Mouse (Mus musculus) intestine, embryonic 16.5 days (tissue): ENCODE results near the gene Birc7. TPM values are rescaled to one million over a fixed set of nuclear protein-coding genes. Genes with fewer than 3 reads are reported as not detected.
A peak's percentile ranks its signal among the peaks of the same experiment; 100 is the strongest.

Experiments
- ATAC-seq: fragments of 200-750 bp; cut with Nextera tagmentation; 2 replicates; pipeline ENCODE4 v1.8.0; 2017; ENCODE audit warnings: moderate TSS enrichment, moderate library complexity
- H3K27ac ChIP-seq: fragments of 300-500 bp; sonication (generic); 2 replicates; pipeline ENCODE4 v1.5.1; 2014; ENCODE audit warnings: mild to moderate bottlenecking, low read length
- H3K27me3 ChIP-seq: fragments of 300-500 bp; sonication (generic); replicated peaks from 2 replicates; pipeline ENCODE4 v1.6.1; 2014; ENCODE audit warnings: low read length, control low read depth, mixed read lengths; ENCODE audit not compliant: control insufficient read depth, insufficient read depth
- H3K36me3 ChIP-seq: fragments of 300-500 bp; sonication (generic); 2 replicates; pipeline ENCODE4 v1.6.1; 2014; ENCODE audit warnings: low read length, control low read depth; ENCODE audit not compliant: control insufficient read depth, insufficient read depth
- H3K4me1 ChIP-seq: fragments of 300-500 bp; sonication (generic); 2 replicates; pipeline ENCODE4 v1.6.1; 2014; ENCODE audit warnings: low read length, control low read depth, mixed read lengths; ENCODE audit not compliant: control insufficient read depth, insufficient read depth
- H3K4me2 ChIP-seq: fragments of 300-500 bp; sonication (generic); 2 replicates; pipeline ENCODE4 v1.6.1; 2014; ENCODE audit warnings: low read depth, low read length, control low read depth
- H3K4me3 ChIP-seq: fragments of 300-500 bp; sonication (generic); 2 replicates; pipeline ENCODE4 v1.5.1; 2014; ENCODE audit warnings: mild to moderate bottlenecking, low read length
- H3K9ac ChIP-seq: fragments of 300-500 bp; sonication (generic); 2 replicates; pipeline ENCODE4 v1.6.1; 2014; ENCODE audit warnings: low read depth, low read length
- H3K9me3 ChIP-seq: fragments of 300-500 bp; sonication (generic); 2 replicates; pipeline ENCODE4 v1.6.1; 2016; ENCODE audit warnings: low read length, control low read depth; ENCODE audit not compliant: control insufficient read depth
- WGBS: fragments of 180-500 bp; shearing (Covaris S2); extraction: QIAGEN DNeasy Blood & Tissue Kit; methylation state at CpG from one replicate; pipeline ENCODE4 v1.1.7; 2014; 5-methylcytosine and 5-hydroxymethylcytosine counted together
- polyA plus RNA-seq: library from polyadenylated mRNA; unstranded; fragments of >200 nt; fragmentation: Nextera tagmentation; extraction: Ambion mirVana; gene quantifications from 2 replicates; pipeline ENCODE4 v1.2.1, GENCODE M21; 2015

The Birc7 gene
- polyA plus RNA-seq, 1 experiment from 2014 or later, result 0.09 TPM

DNA sequence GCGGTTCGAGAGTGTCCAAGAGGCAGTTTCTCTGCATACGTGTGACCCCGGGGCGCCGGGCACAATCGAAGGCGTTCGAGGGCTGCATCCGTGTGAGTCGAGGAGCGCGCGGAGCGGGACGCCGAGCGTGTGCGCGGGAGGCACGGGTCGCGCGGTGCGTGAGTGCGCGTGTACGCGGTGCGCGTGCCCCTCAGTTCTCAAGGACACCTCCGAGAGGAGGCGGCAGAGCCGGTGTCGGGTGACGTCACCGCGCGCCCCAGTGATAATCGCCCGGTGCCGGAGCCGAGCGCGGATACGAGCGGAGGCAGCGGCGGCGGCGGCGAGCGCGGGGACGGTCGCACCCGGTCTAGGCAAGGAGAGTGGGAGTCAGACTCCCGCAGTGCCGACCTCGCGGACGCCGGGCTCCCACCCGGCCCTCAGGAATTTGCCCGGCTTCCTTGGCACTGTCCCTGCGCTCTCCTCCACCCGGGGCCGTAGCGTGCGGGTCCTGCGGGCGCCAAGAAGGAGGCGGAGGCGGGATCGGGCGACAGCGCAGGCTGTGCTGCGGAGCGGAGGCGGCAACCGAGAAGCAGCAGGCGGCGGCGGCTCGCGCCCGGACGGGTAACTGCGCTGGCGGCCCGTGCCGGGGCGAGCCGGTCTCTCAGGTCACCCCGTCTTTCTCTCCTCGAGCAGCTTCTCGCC lies 35.8 kb upstream of the Birc7 start:
- under 1% methylated on average over 97 of the region's 97 CpGs for WGBS
- H3K36me3 ChIP-seq, result no peaks in the 10 kb centered on the region
- no peak overlapping the region for H3K27ac ChIP-seq
- H3K9ac ChIP-seq, result 0 out of 2 replicates have a peak overlapping the region, but pooled peaks have one; percentile 7
- H3K27me3 ChIP-seq, result peaks cover 82% of the 10 kb centered on the region
- H3K9me3 ChIP-seq, result no peaks in the 10 kb centered on the region
- H3K4me2 ChIP-seq, result peak overlapping the region; percentile 78
- H3K4me1 ChIP-seq, result peaks cover 22% of the 10 kb centered on the region
- H3K4me3 ChIP-seq, result peak overlapping the region; percentile 51
- no peak for ATAC-seq

DNA sequence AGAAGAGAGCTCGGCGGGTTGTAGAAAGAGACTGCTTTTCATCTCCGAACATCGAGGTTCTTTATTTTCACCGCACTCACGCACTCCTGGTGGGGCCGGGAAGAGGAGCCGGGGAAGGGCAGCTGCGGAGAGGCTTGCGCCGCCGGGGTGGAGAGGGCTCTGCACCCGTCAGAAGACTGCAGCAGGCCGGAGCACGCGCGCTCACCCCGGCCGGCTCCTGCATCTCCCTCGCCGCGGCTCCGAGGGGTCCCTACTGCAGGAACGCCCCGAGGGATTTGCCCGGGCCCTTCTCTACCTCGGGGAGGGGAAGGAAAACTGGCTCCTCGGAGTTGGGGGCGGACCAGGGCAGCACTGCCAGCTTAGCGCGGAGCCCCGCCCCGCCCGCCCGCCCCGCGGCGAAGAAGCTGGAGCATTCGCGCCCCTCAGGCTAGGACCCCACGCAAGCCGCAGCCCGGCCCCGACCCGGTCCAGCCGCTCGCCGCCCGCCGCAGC lies 35.2 kb upstream of the Birc7 start:
- H3K4me3 ChIP-seq, result peak overlapping the region; percentile 51
- peak overlapping the region; percentile 78 for H3K4me2 ChIP-seq
- no peaks in the 10 kb centered on the region for H3K9me3 ChIP-seq
- ATAC-seq, result 0 out of 2 replicates have a peak, but pooled peaks have one; percentile 3
- H3K4me1 ChIP-seq, result peaks cover 22% of the 10 kb centered on the region
- peak overlapping the region; percentile 7; the same call in 1 of the 2 replicates for H3K9ac ChIP-seq
- peaks cover 76% of the 10 kb centered on the region for H3K27me3 ChIP-seq
- no peak overlapping the region for H3K27ac ChIP-seq
- WGBS, result under 1% methylated on average over 43 of the region's 50 CpGs
- H3K36me3 ChIP-seq, result no peaks in the 10 kb centered on the region

DNA sequence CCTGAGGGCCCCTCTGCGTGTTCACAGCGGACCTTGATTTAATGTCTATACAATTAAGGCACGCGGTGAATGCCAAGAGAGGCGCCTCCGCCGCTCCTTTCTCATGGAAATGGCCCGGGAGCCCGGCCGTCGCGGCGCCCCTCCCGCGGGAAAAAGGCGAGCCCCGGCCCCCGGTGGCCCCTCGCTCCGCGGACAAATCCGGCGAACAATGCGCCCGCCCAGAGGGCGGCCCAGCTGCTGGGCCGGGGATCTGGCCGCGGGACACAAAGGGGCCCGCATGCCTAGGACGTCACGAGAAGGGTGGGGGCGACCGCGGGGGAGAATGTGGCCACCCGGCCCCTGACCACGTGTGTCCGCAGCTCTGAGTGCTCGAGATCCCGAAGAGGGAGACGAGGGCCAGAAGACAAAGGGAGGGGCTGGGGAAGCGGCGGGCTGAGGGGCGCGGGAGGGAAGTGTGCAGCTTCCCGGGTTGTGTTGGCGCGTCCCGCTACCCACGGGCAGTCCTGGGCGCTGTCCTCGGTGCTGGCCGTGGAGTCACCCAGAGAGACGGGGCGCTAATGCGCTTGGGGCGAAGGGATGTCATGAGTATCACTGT lies 34.7 kb upstream of the Birc7 start:
- ATAC-seq, result peak; percentile 64
- H3K9ac ChIP-seq, result no peak overlapping the region
- H3K9me3 ChIP-seq, result no peaks in the 10 kb centered on the region
- under 1% methylated on average over 57 of the region's 57 CpGs for WGBS
- H3K4me1 ChIP-seq, result peaks cover 22% of the 10 kb centered on the region
- H3K27ac ChIP-seq, result no peak overlapping the region
- H3K4me2 ChIP-seq, result peak overlapping the region; percentile 78
- peaks cover 71% of the 10 kb centered on the region for H3K27me3 ChIP-seq
- peak overlapping the region; percentile 51 for H3K4me3 ChIP-seq
- no peaks in the 10 kb centered on the region for H3K36me3 ChIP-seq

DNA sequence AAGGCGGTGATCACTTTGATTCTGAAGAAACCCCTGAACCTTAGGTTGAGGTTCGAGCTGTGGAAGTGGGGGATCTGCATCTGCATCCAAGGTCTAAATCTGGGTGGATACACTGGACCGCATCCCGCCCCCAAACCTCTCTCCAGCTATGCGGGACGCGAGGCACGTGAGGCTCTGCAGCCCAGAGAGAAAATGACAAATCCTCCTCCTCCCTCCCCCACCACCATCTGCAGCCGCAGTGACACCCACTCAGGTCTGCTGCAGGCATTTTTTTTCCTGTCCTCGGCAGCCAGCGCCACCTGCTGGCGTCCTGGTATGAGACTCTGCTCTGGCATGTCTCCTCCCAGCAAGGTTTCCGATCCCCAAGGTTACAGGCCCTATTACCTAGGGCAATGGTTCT lies 34.1 kb upstream of the Birc7 start:
- Histone ChIP-seq H3K27ac (no peak overlapping the region), H3K4me2 (peak overlapping the region; percentile 78; the same call in 1 of the 2 replicates), H3K9ac (no peak overlapping the region), H3K27me3 (peaks cover 65% of the 10 kb centered on the region), H3K9me3 (no peaks in the 10 kb centered on the region), H3K4me3 (peak overlapping the region; percentile 51), H3K36me3 (no peaks in the 10 kb centered on the region), H3K4me1 (peaks cover 22% of the 10 kb centered on the region)
- 1% methylated on average over 13 of the region's 13 CpGs for WGBS
- ATAC-seq, result peak; percentile 57

DNA sequence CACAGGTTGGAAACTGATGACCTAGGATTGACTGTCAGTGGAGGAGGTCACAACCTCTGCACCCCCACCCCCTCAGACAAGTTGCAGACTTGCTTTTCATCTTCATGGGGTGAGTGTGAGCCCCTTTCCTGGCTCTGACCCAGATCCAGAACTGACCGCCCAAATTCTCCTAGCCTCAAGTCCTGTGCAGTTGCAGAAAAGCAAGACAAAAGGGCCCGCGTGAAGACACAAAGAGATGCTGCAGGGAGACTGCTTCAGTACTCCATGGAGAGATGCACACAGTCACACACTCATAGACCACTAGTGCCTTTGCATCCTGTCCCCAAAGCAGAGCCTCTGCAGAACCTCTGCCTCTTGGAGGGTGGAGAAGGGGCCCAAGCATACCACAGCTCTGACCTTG lies 33.5 kb upstream of the Birc7 start:
- Histone ChIP-seq H3K4me3 (no peak overlapping the region), H3K9me3 (no peaks in the 10 kb centered on the region), H3K4me1 (peaks cover 22% of the 10 kb centered on the region), H3K9ac (no peak overlapping the region), H3K36me3 (no peaks in the 10 kb centered on the region), H3K27ac (no peak overlapping the region), H3K4me2 (no peak overlapping the region), H3K27me3 (peaks cover 59% of the 10 kb centered on the region)
- WGBS, result 70% methylated on average over 3 of the region's 3 CpGs
- no peak for ATAC-seq

DNA sequence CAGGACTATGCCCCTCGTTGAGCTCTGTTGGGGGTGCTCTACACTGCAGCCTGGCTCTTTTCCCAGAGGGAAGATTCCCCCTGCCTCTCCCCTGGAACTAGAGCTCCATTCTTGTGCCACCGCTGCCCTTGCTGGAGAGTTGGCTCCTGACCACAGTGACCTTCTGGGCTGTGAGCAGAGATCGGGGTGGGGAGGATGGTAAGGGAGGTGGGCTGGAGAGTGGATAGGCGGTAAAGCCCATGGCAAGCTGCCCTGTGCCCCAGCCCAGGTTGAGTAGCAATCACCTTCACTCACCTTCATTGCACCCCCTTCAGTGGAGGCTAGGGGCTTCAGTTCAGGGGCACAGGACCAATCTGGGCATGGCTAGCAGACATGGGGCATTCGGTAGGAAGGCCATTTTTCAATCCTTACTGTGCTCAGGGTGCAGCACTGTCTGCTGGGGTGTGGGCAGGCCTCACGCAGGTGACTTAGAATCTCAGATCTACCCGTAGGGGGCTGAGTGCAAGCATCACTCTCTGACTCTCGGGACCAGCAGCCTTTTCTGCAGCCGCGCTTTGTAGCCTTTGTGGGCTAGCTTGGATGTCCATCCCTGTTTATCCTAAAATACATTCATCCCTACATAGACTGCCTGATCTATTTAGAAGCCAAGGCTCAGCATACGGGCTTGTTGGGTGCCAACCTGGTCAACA lies 32.8 kb upstream of the Birc7 start:
- no peak overlapping the region for H3K4me2 ChIP-seq
- ATAC-seq, result no peak
- no peaks in the 10 kb centered on the region for H3K36me3 ChIP-seq
- no peak overlapping the region for H3K9ac ChIP-seq
- 71% methylated on average over 11 of the region's 11 CpGs for WGBS
- peaks cover 52% of the 10 kb centered on the region for H3K27me3 ChIP-seq
- H3K4me3 ChIP-seq, result no peak overlapping the region
- H3K9me3 ChIP-seq, result no peaks in the 10 kb centered on the region
- H3K4me1 ChIP-seq, result peaks cover 22% of the 10 kb centered on the region
- no peak overlapping the region for H3K27ac ChIP-seq

DNA sequence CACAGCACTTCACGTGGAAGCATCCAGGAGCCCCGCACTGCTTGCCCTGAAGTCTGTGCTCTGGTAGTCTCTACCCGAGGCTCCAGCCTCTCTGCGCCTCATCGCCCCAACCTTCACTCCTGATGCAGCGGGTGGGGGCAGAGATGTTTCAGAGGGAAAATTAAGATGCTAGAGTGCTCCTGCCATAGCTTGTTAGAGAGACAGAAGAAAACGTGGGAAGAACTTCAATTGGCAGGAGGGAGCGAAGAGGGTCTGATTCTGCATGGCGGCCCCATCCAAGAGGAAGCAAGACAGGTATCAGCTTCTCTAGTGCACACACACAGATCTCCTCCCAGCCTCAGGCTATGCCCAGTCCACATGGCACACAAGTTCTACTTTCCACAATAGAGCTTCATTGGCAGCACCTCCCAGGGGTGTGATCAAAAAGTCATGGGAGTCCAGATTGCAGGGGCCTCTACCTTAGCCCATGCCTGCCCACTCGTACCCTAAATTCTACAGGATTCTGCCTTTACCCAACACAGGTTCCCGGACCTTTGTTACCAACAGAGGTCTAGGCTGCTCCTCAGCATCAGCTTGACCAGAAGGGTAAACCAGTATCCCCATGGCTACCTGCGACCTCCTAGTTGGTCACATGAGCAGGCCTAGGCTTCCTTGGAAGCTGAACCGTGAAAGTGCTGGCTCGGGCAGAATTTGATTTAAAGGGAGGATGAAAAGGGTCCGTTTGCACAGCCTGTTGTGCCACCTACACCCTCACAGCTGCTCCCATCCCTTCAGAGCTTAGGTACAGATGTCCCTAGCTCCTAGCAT lies 31.8 kb upstream of the Birc7 start:
- Histone ChIP-seq H3K9ac (no peak overlapping the region), H3K27me3 (peaks cover 42% of the 10 kb centered on the region)
- WGBS, result 71% methylated on average over 15 of the region's 15 CpGs

DNA sequence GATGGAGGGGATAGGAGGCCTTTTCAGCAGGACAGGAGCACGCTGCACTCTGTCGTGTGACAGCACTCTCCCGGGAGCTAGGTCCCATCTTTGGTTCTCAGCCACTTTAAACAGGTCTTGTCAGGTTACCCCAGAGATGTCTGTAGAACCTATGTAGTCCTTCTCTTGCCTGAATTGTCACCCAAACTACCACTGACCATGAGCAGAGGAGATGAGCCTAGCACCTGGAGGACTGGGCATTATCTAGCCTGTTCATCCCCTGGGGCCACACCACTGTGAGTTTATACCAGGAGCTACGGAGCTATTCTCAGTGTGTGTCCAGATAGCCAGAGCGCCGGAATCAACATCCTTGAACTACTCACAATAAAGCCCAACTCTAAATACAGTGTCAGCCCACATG lies 31.0 kb upstream of the Birc7 start:
- peaks cover 33% of the 10 kb centered on the region for H3K27me3 ChIP-seq
- WGBS, result 78% methylated on average over 6 of the region's 6 CpGs

More for the DNA sequence above, 31.8 kb upstream of the Birc7 start:
- Histone ChIP-seq H3K4me2 (no peak overlapping the region), H3K4me3 (no peak overlapping the region), H3K27ac (no peak overlapping the region), H3K4me1 (peaks cover 22% of the 10 kb centered on the region), H3K36me3 (no peaks in the 10 kb centered on the region), H3K9me3 (no peaks in the 10 kb centered on the region)
- no peak for ATAC-seq

DNA sequence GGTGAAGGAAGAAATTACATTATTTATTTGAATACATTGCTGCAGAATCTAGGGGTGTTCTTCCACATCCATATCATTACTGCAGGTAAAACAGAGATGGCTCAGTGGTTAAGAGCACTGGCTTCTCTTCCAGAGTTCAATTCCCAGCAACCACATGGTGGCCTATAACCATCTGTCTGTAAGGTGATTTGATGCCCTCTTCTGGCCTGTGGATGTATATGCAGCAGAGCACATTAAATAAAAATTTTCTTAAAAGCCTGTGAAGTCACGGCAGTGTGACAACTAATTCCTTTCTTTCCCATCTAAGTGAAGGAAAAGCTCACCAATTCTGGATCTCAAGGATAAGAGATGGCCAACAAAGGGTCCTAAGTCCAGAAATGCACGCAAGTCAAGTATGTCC lies 26.7 kb upstream of the Birc7 start:
- no peaks in the 10 kb centered on the region for H3K36me3 ChIP-seq
- H3K27me3 ChIP-seq, result no peaks in the 10 kb centered on the region
- 45% methylated on average over 2 of the region's 2 CpGs for WGBS
- H3K4me2 ChIP-seq, result no peak overlapping the region
- no peak overlapping the region for H3K9ac ChIP-seq
- no peak for ATAC-seq
- no peaks in the 10 kb centered on the region for H3K9me3 ChIP-seq
- H3K4me1 ChIP-seq, result no peaks in the 10 kb centered on the region
- no peak overlapping the region for H3K4me3 ChIP-seq
- no peak overlapping the region for H3K27ac ChIP-seq

More for the DNA sequence above, 31.0 kb upstream of the Birc7 start:
- Histone ChIP-seq H3K27ac (no peak overlapping the region), H3K9me3 (no peaks in the 10 kb centered on the region), H3K9ac (no peak overlapping the region), H3K4me3 (no peak overlapping the region), H3K36me3 (no peaks in the 10 kb centered on the region), H3K4me2 (no peak overlapping the region), H3K4me1 (peaks cover 18% of the 10 kb centered on the region)
- ATAC-seq, result no peak
